Mouse (Mus musculus): Measurements from ENCODE around the gene Reep6. TPM values are rescaled to one million over a fixed set of nuclear protein-coding genes. Genes with fewer than 3 reads are reported as not detected.
"Not testable (repeated sequence)": the region's sequence is repeated elsewhere in the genome, so short reads cannot be mapped to it uniquely, and the experiment has no call there.

Reep6 gene
- total and polyA plus RNA-seq, 3 experiments: 1.3 to 72.8 (median 49.5) TPM

- H3K4me1 ChIP-seq (ENCODE audit: insufficient read depth, low read depth, low read length): peaks cover 79% of the 10 kb centered on the region
- ATAC-seq (ENCODE audit: extremely low read depth, insufficient number of reproducible peaks, low FRiP score, poor library complexity, severe bottlenecking) (no peak), DNase-seq (ENCODE audit: low spot score) (no peak)
- H3K4me3 ChIP-seq (ENCODE audit: low read depth, low read length): peak overlapping the region; percentile 69
- peaks cover 16% of the 10 kb centered on the region for H3K9me3 ChIP-seq (replicated peaks)
- TF ChIP-seq TAL1 (conservative IDR thresholded peaks at IDR 0.05; ENCODE audit: low read depth, low read length) (no peak), CTCF (IDR thresholded peaks at IDR 0.05; ENCODE audit: low read depth, low read length) (no peak), GATA1 (IDR thresholded peaks at IDR 0.05; ENCODE audit: borderline replicate concordance, low read length) (no peak), POLR2AphosphoS5 (IDR thresholded peaks at IDR 0.05; ENCODE audit: insufficient replicate concordance, low read depth, low read length) (no peak)
- H3K27me3 ChIP-seq (ENCODE audit: insufficient read depth, low read length): peaks cover 3% of the 10 kb centered on the region; the same call in 1 of the 2 replicates
- H3K36me3 ChIP-seq (replicated peaks): peaks cover 33% of the 10 kb centered on the region
Measured at GRCm38 (mm10) chr10:80342305-80342748, 12.6 kb downstream of the Reep6 start.

GRCm38 (mm10) chr10:80342749-80343424 is 13.1 kb downstream of the Reep6 start:
- H3K9me3 ChIP-seq (replicated peaks): peaks cover 16% of the 10 kb centered on the region
- TF ChIP-seq GATA1 (IDR thresholded peaks at IDR 0.05; ENCODE audit: borderline replicate concordance, low read length) (no peak), GATA2 (IDR thresholded peaks at IDR 0.05; ENCODE audit: borderline replicate concordance, low read depth, low read length) (no peak), CTCF (IDR thresholded peaks at IDR 0.05; ENCODE audit: low read depth, low read length) (no peak), POLR2AphosphoS5 (IDR thresholded peaks at IDR 0.05; ENCODE audit: insufficient replicate concordance, low read depth, low read length) (no peak), TAL1 (conservative IDR thresholded peaks at IDR 0.05; ENCODE audit: low read depth, low read length) (no peak)

GRCm38 (mm10) chr10:80343425-80343895 is 13.7 kb downstream of the Reep6 start:
- peak overlapping the region; percentile 73 for H3K4me3 ChIP-seq (ENCODE audit: low read depth, low read length)
- DNase-seq (ENCODE audit: low spot score) (peak; percentile 65), ATAC-seq (ENCODE audit: extremely low read depth, insufficient number of reproducible peaks, low FRiP score, poor library complexity, severe bottlenecking) (no peak)
- H3K27me3 ChIP-seq (ENCODE audit: insufficient read depth, low read length): peaks cover 4% of the 10 kb centered on the region
- H3K9me3 ChIP-seq (replicated peaks): peaks cover 16% of the 10 kb centered on the region
- peaks cover 32% of the 10 kb centered on the region for H3K36me3 ChIP-seq (replicated peaks)
- H3K4me1 ChIP-seq (ENCODE audit: insufficient read depth, low read depth, low read length): peaks cover 86% of the 10 kb centered on the region
- TF ChIP-seq CTCF (IDR thresholded peaks at IDR 0.05; ENCODE audit: low read depth, low read length) (no peak), TAL1 (conservative IDR thresholded peaks at IDR 0.05; ENCODE audit: low read depth, low read length) (no peak), GATA1 (IDR thresholded peaks at IDR 0.05; ENCODE audit: borderline replicate concordance, low read length) (no peak), GATA2 (IDR thresholded peaks at IDR 0.05; ENCODE audit: borderline replicate concordance, low read depth, low read length) (no peak), POLR2AphosphoS5 (IDR thresholded peaks at IDR 0.05; ENCODE audit: insufficient replicate concordance, low read depth, low read length) (no peak)

More at GRCm38 (mm10) chr10:80342749-80343424, 13.1 kb downstream of the Reep6 start:
- Histone ChIP-seq H3K4me1 (ENCODE audit: insufficient read depth, low read depth, low read length) (peaks cover 84% of the 10 kb centered on the region), H3K36me3 (replicated peaks) (peaks cover 32% of the 10 kb centered on the region), H3K27me3 (ENCODE audit: insufficient read depth, low read length) (peaks cover 3% of the 10 kb centered on the region; the same call in 1 of the 2 replicates), H3K4me3 (ENCODE audit: low read depth, low read length) (peak overlapping the region; percentile 73)
- peak; percentile 63 for ATAC-seq (ENCODE audit: extremely low read depth, insufficient number of reproducible peaks, low FRiP score, poor library complexity, severe bottlenecking)
- peak; percentile 79 for DNase-seq (ENCODE audit: low spot score)

GRCm38 (mm10) chr10:80344131-80344661 is 14.4 kb downstream of the Reep6 start:
- TF ChIP-seq TAL1 (conservative IDR thresholded peaks at IDR 0.05; ENCODE audit: low read depth, low read length) (peak; percentile 85), CTCF (IDR thresholded peaks at IDR 0.05; ENCODE audit: low read depth, low read length) (no peak)
- Histone ChIP-seq H3K4me1 (ENCODE audit: insufficient read depth, low read depth, low read length) (peaks cover 91% of the 10 kb centered on the region), H3K9me3 (replicated peaks) (peaks cover 16% of the 10 kb centered on the region), H3K4me3 (ENCODE audit: low read depth, low read length) (peak overlapping the region; percentile 73), H3K36me3 (replicated peaks) (peaks cover 32% of the 10 kb centered on the region), H3K27me3 (ENCODE audit: insufficient read depth, low read length) (peaks cover 12% of the 10 kb centered on the region)
- ATAC-seq (ENCODE audit: extremely low read depth, insufficient number of reproducible peaks, low FRiP score, poor library complexity, severe bottlenecking): peak; percentile 41
- peak; percentile 76 for DNase-seq (ENCODE audit: low spot score)

- H3K4me1 ChIP-seq (ENCODE audit: insufficient read depth, low read depth, low read length): peaks cover 91% of the 10 kb centered on the region
- peaks cover 16% of the 10 kb centered on the region for H3K9me3 ChIP-seq (replicated peaks)
- ATAC-seq (ENCODE audit: extremely low read depth, insufficient number of reproducible peaks, low FRiP score, poor library complexity, severe bottlenecking): no peak
- peaks cover 17% of the 10 kb centered on the region for H3K27me3 ChIP-seq (ENCODE audit: insufficient read depth, low read length)
- peak overlapping the region; percentile 73 for H3K4me3 ChIP-seq (ENCODE audit: low read depth, low read length)
- peak; percentile 74 for DNase-seq (ENCODE audit: low spot score)
- TF ChIP-seq GATA2 (IDR thresholded peaks at IDR 0.05; ENCODE audit: borderline replicate concordance, low read depth, low read length): no peak
- no peak for TF ChIP-seq POLR2AphosphoS5 (IDR thresholded peaks at IDR 0.05; ENCODE audit: insufficient replicate concordance, low read depth, low read length)
- TF ChIP-seq TAL1 (conservative IDR thresholded peaks at IDR 0.05; ENCODE audit: low read depth, low read length): no peak; the same call in 1 of the 2 replicates
- no peak for TF ChIP-seq CTCF (IDR thresholded peaks at IDR 0.05; ENCODE audit: low read depth, low read length)
- no peak for TF ChIP-seq GATA1 (IDR thresholded peaks at IDR 0.05; ENCODE audit: borderline replicate concordance, low read length)
- H3K36me3 ChIP-seq (replicated peaks): peaks cover 30% of the 10 kb centered on the region
Measured at GRCm38 (mm10) chr10:80345122-80345521, 15.4 kb downstream of the Reep6 start.

GRCm38 (mm10) chr10:80345929-80346328 is 16.2 kb downstream of the Reep6 start:
- not testable (repeated sequence) for H3K4me3 ChIP-seq (ENCODE audit: low read depth, low read length); DNase-seq (ENCODE audit: low spot score); ATAC-seq (ENCODE audit: extremely low read depth, insufficient number of reproducible peaks, low FRiP score, poor library complexity, severe bottlenecking)
- H3K27me3 ChIP-seq (ENCODE audit: insufficient read depth, low read length): peaks cover 22% of the 10 kb centered on the region
- H3K36me3 ChIP-seq (replicated peaks): peaks cover 25% of the 10 kb centered on the region
- H3K9me3 ChIP-seq (replicated peaks): peaks cover 16% of the 10 kb centered on the region
- peaks cover 89% of the 10 kb centered on the region for H3K4me1 ChIP-seq (ENCODE audit: insufficient read depth, low read depth, low read length)

Measured in G1E (cell line).